Mouse (Mus musculus): ENCODE data around the gene Hmg20b. TPM values are rescaled to one million over a fixed set of nuclear protein-coding genes. Genes with fewer than 3 reads are reported as not detected.
A peak's percentile ranks its signal among the peaks of the same experiment; 100 is the strongest.

Hmg20b gene
- polyA plus RNA-seq, 1 experiment from 2014 or later: 100 TPM

DNA sequence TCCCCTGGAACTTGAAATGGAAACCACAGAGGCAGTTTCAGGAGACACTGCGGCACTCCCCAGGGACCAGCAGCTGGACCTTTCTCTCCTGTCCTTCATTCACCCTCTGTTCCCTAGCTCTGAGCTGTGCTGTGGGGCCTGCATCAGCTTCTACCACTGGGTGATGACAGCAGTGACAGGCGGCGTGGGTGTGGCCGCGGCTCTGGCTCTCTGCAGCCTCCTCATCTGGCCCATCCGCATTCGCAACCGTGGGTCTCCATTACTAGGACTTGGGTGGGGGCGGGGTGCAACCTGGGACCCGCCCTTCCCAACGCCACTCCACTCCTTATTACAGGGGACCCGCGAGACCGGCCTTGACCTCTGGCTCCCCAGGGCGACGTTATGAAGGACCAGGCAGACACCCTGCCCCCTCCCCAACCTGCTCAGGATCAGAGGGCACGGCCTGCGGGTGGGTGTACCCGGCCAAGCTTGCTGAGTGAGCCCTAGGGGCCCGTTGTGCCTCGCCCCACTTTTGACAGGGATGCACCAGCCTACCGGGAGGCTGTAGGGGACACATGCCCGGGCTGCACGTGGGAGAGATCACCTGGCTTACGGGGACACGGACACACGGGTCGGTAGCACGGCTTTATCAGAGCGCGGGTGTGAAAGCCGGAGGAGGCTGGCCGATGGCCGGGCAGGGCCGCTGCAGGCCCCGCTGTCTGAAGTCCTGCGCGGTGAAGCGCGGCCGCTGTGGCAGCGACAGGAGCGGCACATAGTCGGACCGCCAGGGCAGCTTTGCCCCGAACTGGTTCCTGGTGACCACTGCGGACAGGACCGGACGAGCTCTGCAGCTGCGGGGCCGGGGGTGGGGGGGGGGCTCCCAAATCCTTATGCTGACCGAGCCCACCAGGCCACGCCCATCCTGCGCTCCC is 13.4 kb upstream of the Hmg20b start:
- Histone ChIP-seq H3K4me2 (replicated peaks; ENCODE audit: low read depth, low read length) (peak overlapping the region; percentile 45), H3K9ac (ENCODE audit: low read depth, low read length) (peak overlapping the region; percentile 44), H3K4me1 (replicated peaks; ENCODE audit: control insufficient read depth, insufficient read depth, low read length) (peaks cover 28% of the 10 kb centered on the region), H3K27me3 (ENCODE audit: control insufficient read depth, insufficient read depth, low read length) (peaks cover 19% of the 10 kb centered on the region), H3K9me3 (ENCODE audit: control insufficient read depth, low read length) (no peaks in the 10 kb centered on the region), H3K4me3 (ENCODE audit: low read depth, low read length) (peak overlapping the region; percentile 30), H3K27ac (ENCODE audit: low read depth, low read length) (no peak overlapping the region), H3K36me3 (ENCODE audit: control insufficient read depth, insufficient read depth, low read length) (peaks cover 13% of the 10 kb centered on the region)
- 9% methylated on average over 47 of the region's 54 CpGs for WGBS
- DNase-seq (ENCODE audit: low spot score) (peak; percentile 38), ATAC-seq (ENCODE audit: low FRiP score) (no peak)

DNA sequence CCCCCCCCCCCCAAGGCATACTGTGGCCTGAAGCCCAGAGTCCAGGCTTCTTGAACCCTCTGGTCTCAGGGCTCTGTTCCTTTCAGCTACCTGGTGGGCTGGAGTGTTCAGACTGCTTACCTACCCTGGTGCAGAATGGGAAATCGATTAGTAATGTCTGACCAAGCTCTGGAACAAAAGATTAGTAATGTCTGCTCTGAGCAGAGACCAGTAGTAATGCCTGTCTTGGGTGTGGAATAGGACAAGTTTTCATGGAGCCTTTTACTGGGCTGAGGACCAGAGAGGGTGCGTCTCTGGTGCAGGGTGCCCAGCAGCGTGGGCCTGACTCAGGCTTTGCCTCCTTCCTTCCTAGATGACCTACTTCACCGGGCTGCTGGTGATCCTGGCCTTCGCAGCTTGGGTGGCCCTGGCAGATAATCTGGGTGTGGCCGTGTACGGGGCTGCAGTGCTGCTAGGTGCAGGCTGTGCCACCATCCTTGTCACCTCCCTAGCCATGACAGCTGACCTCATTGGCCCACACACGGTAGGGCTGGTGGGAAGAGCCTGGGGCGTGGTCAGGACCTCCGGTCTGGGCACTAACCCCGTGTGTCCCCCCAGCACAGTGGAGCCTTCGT is 12.2 kb upstream of the Hmg20b start:
- Histone ChIP-seq H3K9ac (ENCODE audit: low read depth, low read length) (no peak overlapping the region), H3K9me3 (ENCODE audit: control insufficient read depth, low read length) (no peaks in the 10 kb centered on the region), H3K4me3 (ENCODE audit: low read depth, low read length) (no peak overlapping the region), H3K4me1 (replicated peaks; ENCODE audit: control insufficient read depth, insufficient read depth, low read length) (peaks cover 33% of the 10 kb centered on the region), H3K27ac (ENCODE audit: low read depth, low read length) (no peak overlapping the region), H3K27me3 (ENCODE audit: control insufficient read depth, insufficient read depth, low read length) (peaks cover 19% of the 10 kb centered on the region), H3K36me3 (ENCODE audit: control insufficient read depth, insufficient read depth, low read length) (0 out of 2 replicates have a peak, but pooled peaks cover 2% of the 10 kb centered on the region), H3K4me2 (replicated peaks; ENCODE audit: low read depth, low read length) (0 out of 2 replicates have a peak overlapping the region, but pooled peaks have one; percentile 5)
- WGBS: 79% methylated on average over 12 of the region's 12 CpGs
- no peak for ATAC-seq (ENCODE audit: low FRiP score)
- DNase-seq (ENCODE audit: low spot score): no peak

DNA sequence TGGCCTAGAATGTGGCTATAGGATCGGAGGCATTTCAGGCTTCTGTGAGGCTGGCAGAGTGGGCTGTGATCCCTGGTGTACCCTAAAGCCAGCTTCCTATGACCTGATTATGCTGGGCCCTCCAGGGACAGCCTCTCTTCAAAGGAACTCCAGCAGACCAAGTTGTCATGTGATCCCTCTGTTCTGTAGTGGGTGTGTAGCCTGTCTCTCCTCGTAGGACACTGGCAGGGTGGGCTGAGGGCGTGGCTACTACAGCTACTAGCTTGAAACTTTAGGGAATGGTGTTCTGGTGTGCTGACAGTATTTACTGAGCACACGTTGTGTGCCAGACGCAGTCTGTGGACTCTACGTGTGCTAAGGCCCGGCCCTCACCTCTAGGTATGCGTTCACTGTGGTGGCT is 10.4 kb upstream of the Hmg20b start:
- Histone ChIP-seq H3K4me2 (replicated peaks; ENCODE audit: low read depth, low read length) (no peak overlapping the region), H3K4me1 (replicated peaks; ENCODE audit: control insufficient read depth, insufficient read depth, low read length) (peaks cover 31% of the 10 kb centered on the region), H3K36me3 (ENCODE audit: control insufficient read depth, insufficient read depth, low read length) (no peaks in the 10 kb centered on the region), H3K4me3 (ENCODE audit: low read depth, low read length) (no peak overlapping the region), H3K27me3 (ENCODE audit: control insufficient read depth, insufficient read depth, low read length) (peaks cover 19% of the 10 kb centered on the region), H3K27ac (ENCODE audit: low read depth, low read length) (no peak overlapping the region; the same call in 1 of the 2 replicates), H3K9ac (ENCODE audit: low read depth, low read length) (no peak overlapping the region), H3K9me3 (ENCODE audit: control insufficient read depth, low read length) (no peaks in the 10 kb centered on the region)
- 68% methylated on average over 8 of the region's 8 CpGs for WGBS
- ATAC-seq (ENCODE audit: low FRiP score) (no peak), DNase-seq (ENCODE audit: low spot score) (no peak)

DNA sequence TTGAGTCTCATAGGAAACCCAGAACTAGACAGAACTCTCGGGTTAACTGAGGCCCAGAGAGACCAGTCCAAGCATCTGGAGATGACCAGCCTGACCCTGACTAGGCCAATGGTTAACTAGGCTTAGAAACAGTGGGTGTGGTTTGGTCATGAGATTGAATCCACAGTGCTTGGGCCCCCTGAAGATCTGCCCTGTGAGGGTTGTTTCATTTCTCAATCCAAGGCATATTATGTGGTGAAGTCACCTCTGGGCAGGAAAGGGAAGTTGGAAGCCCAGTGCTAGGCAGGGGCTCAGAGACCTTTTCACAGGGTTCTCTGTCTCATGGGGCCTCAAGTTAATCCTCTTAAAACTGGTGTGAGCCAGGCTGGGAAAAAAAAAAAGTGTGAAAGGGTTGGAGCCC is 8.6 kb upstream of the Hmg20b start:
- Histone ChIP-seq H3K9me3 (ENCODE audit: control insufficient read depth, low read length) (no peaks in the 10 kb centered on the region), H3K9ac (ENCODE audit: low read depth, low read length) (no peak overlapping the region), H3K4me2 (replicated peaks; ENCODE audit: low read depth, low read length) (no peak overlapping the region), H3K4me1 (replicated peaks; ENCODE audit: control insufficient read depth, insufficient read depth, low read length) (peaks cover 14% of the 10 kb centered on the region), H3K27me3 (ENCODE audit: control insufficient read depth, insufficient read depth, low read length) (peaks cover 13% of the 10 kb centered on the region), H3K36me3 (ENCODE audit: control insufficient read depth, insufficient read depth, low read length) (no peaks in the 10 kb centered on the region), H3K27ac (ENCODE audit: low read depth, low read length) (no peak overlapping the region), H3K4me3 (ENCODE audit: low read depth, low read length) (no peak overlapping the region)
- no peak for ATAC-seq (ENCODE audit: low FRiP score)
- 80% methylated on average over 1 of the region's 1 CpGs for WGBS
- DNase-seq (ENCODE audit: low spot score): no peak

DNA sequence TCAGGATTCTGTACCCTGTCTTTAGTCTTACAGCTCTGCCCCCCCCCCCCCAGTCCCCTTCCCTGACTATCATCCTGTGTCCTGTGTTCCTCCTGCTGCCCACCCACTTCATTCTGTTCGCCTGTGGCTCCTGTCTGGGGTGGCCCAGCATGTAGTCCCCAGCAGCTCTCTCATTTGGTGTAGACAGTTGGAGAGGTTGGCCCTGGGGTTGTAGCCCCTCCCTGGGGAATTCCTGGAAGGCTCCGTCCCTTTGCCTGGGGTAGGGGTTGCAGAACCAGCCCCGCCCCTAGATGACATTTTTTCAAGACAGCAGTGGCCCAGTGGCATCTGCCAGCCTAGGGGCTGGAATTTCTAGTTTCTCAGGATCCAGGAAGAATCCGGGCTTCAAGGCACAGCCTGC is 7.9 kb upstream of the Hmg20b start:
- Histone ChIP-seq H3K9ac (ENCODE audit: low read depth, low read length) (peak overlapping the region; percentile 74), H3K27ac (ENCODE audit: low read depth, low read length) (no peak overlapping the region), H3K4me2 (replicated peaks; ENCODE audit: low read depth, low read length) (peak overlapping the region; percentile 99), H3K4me1 (replicated peaks; ENCODE audit: control insufficient read depth, insufficient read depth, low read length) (peaks cover 9% of the 10 kb centered on the region; the same call in 1 of the 2 replicates), H3K27me3 (ENCODE audit: control insufficient read depth, insufficient read depth, low read length) (peaks cover 7% of the 10 kb centered on the region), H3K9me3 (ENCODE audit: control insufficient read depth, low read length) (no peaks in the 10 kb centered on the region), H3K36me3 (ENCODE audit: control insufficient read depth, insufficient read depth, low read length) (no peaks in the 10 kb centered on the region), H3K4me3 (ENCODE audit: low read depth, low read length) (peak overlapping the region; percentile 70)
- WGBS: 19% methylated on average over 4 of the region's 4 CpGs
- no peak for DNase-seq (ENCODE audit: low spot score)
- ATAC-seq (ENCODE audit: low FRiP score): no peak

DNA sequence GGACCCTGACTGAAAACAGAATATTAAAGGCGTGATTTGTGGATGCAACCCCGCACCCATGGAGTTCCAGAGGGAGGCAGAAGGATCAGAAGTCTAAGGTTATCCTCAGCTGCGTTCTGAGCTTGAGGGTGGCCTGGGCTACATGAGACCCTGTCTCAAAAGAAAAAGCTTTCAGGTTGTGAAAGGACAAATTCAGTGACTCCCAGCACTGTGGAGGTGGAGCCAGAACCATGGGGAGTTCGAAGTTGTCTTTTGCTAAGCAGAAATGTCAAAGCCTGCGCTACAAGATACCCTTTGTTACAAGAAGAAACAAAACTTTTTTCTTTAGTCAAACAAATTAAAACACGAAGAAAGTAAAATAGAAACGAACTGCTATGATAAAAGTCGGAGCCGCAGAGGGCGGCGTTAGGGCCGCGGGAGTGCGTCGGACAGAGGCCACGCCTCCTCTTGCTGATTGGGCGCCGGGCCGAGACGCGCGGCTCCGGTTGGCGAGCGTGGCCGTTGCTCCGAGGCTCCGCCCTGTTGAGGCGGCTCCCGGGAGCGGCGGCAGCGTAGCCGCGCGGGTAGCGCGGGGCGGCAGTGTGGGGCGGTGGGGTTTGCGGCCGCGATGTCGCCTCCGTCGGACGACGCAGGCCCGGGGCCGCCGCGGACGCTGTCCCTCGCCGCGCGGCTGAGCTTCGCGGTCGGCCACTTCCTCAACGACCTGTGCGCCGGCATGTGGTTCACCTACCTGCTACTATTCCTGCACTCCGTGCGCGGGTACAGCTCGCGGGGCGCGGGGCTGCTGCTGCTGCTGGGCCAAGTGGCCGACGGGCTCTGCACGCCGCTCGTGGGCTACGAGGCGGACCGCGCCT is 6.9 kb upstream of the Hmg20b start, which contains the start of gene Mfsd12:
TSS of gene Mfsd12 (plus strand) at position 501 of the 854 bp plus-strand sequence.
- Histone ChIP-seq H3K27ac (ENCODE audit: low read depth, low read length) (no peak within 1 kb of the TSS), H3K4me3 (ENCODE audit: low read depth, low read length) (peak within 1 kb of the TSS; percentile 70), H3K9ac (ENCODE audit: low read depth, low read length) (peak within 1 kb of the TSS; percentile 74), H3K36me3 (ENCODE audit: control insufficient read depth, insufficient read depth, low read length) (no peaks in the 10 kb centered on the region), H3K4me2 (replicated peaks; ENCODE audit: low read depth, low read length) (peak within 1 kb of the TSS; percentile 99), H3K4me1 (replicated peaks; ENCODE audit: control insufficient read depth, insufficient read depth, low read length) (peaks cover 9% of the 10 kb centered on the region; the same call in 1 of the 2 replicates), H3K9me3 (ENCODE audit: control insufficient read depth, low read length) (no peaks in the 10 kb centered on the region), H3K27me3 (ENCODE audit: control insufficient read depth, insufficient read depth, low read length) (no peaks in the 10 kb centered on the region; the same call in 1 of the 2 replicates)
- 2% methylated on average over 56 of the region's 79 CpGs for WGBS
- ATAC-seq (ENCODE audit: low FRiP score) (peak; percentile 90), DNase-seq (ENCODE audit: low spot score) (peak; percentile 90)

DNA sequence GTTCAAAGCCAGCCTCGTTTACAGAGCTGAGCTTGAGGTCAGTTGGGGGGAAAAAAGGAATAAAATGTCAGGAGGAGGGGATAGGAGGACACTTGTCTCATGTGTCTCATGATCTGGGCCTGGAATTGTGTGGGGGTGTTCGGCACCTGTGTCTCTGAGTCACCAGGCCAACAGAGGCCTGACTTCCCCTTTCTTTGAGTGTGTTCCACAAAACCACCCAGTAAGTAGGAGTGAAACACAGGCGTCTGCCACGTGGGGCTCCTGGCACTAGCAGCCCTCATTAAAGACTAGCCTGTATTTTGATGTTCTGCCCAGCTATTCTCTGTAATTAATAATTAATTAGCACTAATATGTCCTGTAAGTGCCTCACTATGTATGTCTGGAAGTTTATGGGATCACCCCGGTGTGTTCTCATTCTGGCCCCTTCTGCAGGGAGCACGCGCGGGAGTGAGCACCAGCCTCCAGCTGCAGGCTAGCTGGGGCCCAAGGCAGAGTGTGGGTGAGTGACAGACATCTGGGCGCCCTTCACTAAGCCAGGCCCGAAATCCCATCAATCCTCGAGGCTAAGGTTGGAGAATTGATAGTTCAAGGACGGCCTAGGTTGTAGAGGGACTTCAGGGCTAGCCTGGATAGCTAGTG is 6.2 kb upstream of the Hmg20b start:
- peaks cover 9% of the 10 kb centered on the region; the same call in 1 of the 2 replicates for H3K4me1 ChIP-seq (replicated peaks; ENCODE audit: control insufficient read depth, insufficient read depth, low read length)
- 61% methylated on average over 12 of the region's 12 CpGs for WGBS

DNA sequence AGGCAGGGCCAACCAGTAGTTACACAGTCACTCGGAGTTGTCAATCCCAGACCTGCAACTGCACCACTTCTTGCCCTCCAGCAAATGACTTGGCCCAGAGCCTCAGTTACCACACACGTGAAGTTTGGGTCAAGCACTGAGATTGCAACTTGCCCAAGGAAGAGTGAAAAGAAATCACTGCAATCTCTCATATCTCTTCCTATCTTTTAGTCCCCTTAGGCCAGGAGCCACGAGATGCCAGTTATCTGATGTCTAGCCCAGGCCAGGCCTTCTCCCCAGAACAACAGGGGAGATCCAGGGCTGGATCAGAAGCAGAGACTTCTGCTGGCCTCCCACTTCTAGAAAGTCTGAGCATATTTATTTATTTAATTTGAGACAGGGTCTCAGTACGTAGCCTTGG is 5.3 kb upstream of the Hmg20b start:
- WGBS: 81% methylated on average over 4 of the region's 4 CpGs
- H3K9ac ChIP-seq (ENCODE audit: low read depth, low read length): 0 out of 2 replicates have a peak overlapping the region, but pooled peaks have one; percentile 11
- no peaks in the 10 kb centered on the region; the same call in 1 of the 2 replicates for H3K27me3 ChIP-seq (ENCODE audit: control insufficient read depth, insufficient read depth, low read length)
- peaks cover 9% of the 10 kb centered on the region; the same call in 1 of the 2 replicates for H3K4me1 ChIP-seq (replicated peaks; ENCODE audit: control insufficient read depth, insufficient read depth, low read length)
- no peak overlapping the region for H3K27ac ChIP-seq (ENCODE audit: low read depth, low read length)
- H3K4me2 ChIP-seq (replicated peaks; ENCODE audit: low read depth, low read length): no peak overlapping the region
- no peaks in the 10 kb centered on the region for H3K36me3 ChIP-seq (ENCODE audit: control insufficient read depth, insufficient read depth, low read length)
- H3K4me3 ChIP-seq (ENCODE audit: low read depth, low read length): no peak overlapping the region
- DNase-seq (ENCODE audit: low spot score) (no peak), ATAC-seq (ENCODE audit: low FRiP score) (no peak)
- H3K9me3 ChIP-seq (ENCODE audit: control insufficient read depth, low read length): no peaks in the 10 kb centered on the region

More for the DNA sequence above, 6.2 kb upstream of the Hmg20b start:
- Histone ChIP-seq H3K4me3 (ENCODE audit: low read depth, low read length) (no peak overlapping the region; the same call in 1 of the 2 replicates), H3K36me3 (ENCODE audit: control insufficient read depth, insufficient read depth, low read length) (no peaks in the 10 kb centered on the region), H3K27ac (ENCODE audit: low read depth, low read length) (no peak overlapping the region), H3K4me2 (replicated peaks; ENCODE audit: low read depth, low read length) (no peak overlapping the region), H3K9me3 (ENCODE audit: control insufficient read depth, low read length) (no peaks in the 10 kb centered on the region), H3K27me3 (ENCODE audit: control insufficient read depth, insufficient read depth, low read length) (no peaks in the 10 kb centered on the region; the same call in 1 of the 2 replicates), H3K9ac (ENCODE audit: low read depth, low read length) (no peak overlapping the region)
- DNase-seq (ENCODE audit: low spot score): no peak
- ATAC-seq (ENCODE audit: low FRiP score): peak; percentile 2; the same call in 1 of the 2 replicates

All from hindbrain, embryonic 11.5 days (tissue).